Mouse (Mus musculus): ENCODE measurements around the gene Zfp972. TPM values are rescaled to one million over a fixed set of nuclear protein-coding genes. Genes with fewer than 3 reads are reported as not detected.

The Zfp972 gene
- polyA plus RNA-seq, 1 experiment from 2014 or later: 0.48 TPM

Other genes with a start within 250 kb of the Zfp972 start
- 0.34 and 1.4 TPM in 2 replicates for gene Gm14322, start 166.3 kb downstream of the Zfp972 start, polyA plus RNA-seq (2015; fragmentation: Nextera tagmentation; extraction: Ambion mirVana)
- 7.9 and 9.1 TPM in 2 replicates for gene Gm14325, start 85.3 kb downstream of the Zfp972 start, polyA plus RNA-seq (2015; fragmentation: Nextera tagmentation; extraction: Ambion mirVana)
- 1.5 and 1.9 TPM in 2 replicates for gene Gm14327, start 28.5 kb downstream of the Zfp972 start, polyA plus RNA-seq (2015; fragmentation: Nextera tagmentation; extraction: Ambion mirVana)
- gene Gm14326, start 31.7 kb upstream of the Zfp972 start, polyA plus RNA-seq (2015; fragmentation: Nextera tagmentation; extraction: Ambion mirVana): 4.9 TPM in 2 replicates
- 4.0 TPM in 2 replicates for gene Zfp971, start 97.7 kb upstream of the Zfp972 start, polyA plus RNA-seq (2015; fragmentation: Nextera tagmentation; extraction: Ambion mirVana)
- gene Zfp931, start 152.9 kb upstream of the Zfp972 start, polyA plus RNA-seq (2015; fragmentation: Nextera tagmentation; extraction: Ambion mirVana): 2.9 TPM in 2 replicates
- gene Phactr3, start 193.4 kb upstream of the Zfp972 start, polyA plus RNA-seq (2015; fragmentation: Nextera tagmentation; extraction: Ambion mirVana): not detected in 2 replicates

All from liver, postnatal 0 days (tissue).